Mouse (Mus musculus) MEL (cell line): Measurements from ENCODE around the gene Gm20671. TPM values are rescaled to one million over a fixed set of nuclear protein-coding genes. Genes with fewer than 3 reads are reported as not detected.

Experiments
- DNase-seq: peaks from one replicate; pipeline ENCODE4 v3.0.0; 2011; ENCODE audit warnings: low read depth, low spot score
- H3K27ac ChIP-seq: 2 replicates; pipeline ENCODE4 v1.5.1; 2012; ENCODE audit warnings: low read depth, mild to moderate bottlenecking, control low read depth, low read length, moderate library complexity; ENCODE audit not compliant: control insufficient read depth
- H3K27me3 ChIP-seq, 2 experiments: fragments of 150-350 bp in 1 of 2; sonication (generic) in 1 of 2; 2 replicates each; pipeline ENCODE4 v1.6.1; 2012; ENCODE audit warnings: low read length in 2 of 2, mild to moderate bottlenecking in 2 of 2, improper control_type of control experiment in 1 of 2, moderate library complexity in 1 of 2; ENCODE audit not compliant: insufficient read depth in 2 of 2, control insufficient read depth in 1 of 2
- H3K36me3 ChIP-seq, 2 experiments: 2 replicates each; pipeline ENCODE4 v1.6.1; 2012 to 2014; ENCODE audit warnings: low read length in 2 of 2, improper control_type of control experiment in 1 of 2, inconsistent platforms in 1 of 2, mild to moderate bottlenecking in 1 of 2; ENCODE audit not compliant: insufficient read depth in 2 of 2, control insufficient read depth in 1 of 2
- H3K4me1 ChIP-seq, 2 experiments: fragments of 150-350 bp in 1 of 2; sonication (generic) in 1 of 2; 2 replicates each; pipeline ENCODE4 v1.6.1; 2012; ENCODE audit warnings: low read length in 2 of 2, improper control_type of control experiment in 1 of 2, mild to moderate bottlenecking in 1 of 2; ENCODE audit not compliant: insufficient read depth in 2 of 2, control insufficient read depth in 1 of 2
- H3K4me3 ChIP-seq, 2 experiments: fragments of 150-350 bp in 1 of 2; sonication (generic) in 1 of 2; 2 replicates each; pipeline ENCODE4 v1.5.1; 2012; ENCODE audit warnings: low read depth in 2 of 2, low read length in 2 of 2, mild to moderate bottlenecking in 2 of 2, moderate library complexity in 2 of 2, control low read depth in 1 of 2, improper control_type of control experiment in 1 of 2; ENCODE audit not compliant: control insufficient read depth in 1 of 2, insufficient read depth in 1 of 2
- H3K79me2 ChIP-seq: 2 replicates; pipeline ENCODE4 v1.6.1; 2012; ENCODE audit warnings: mild to moderate bottlenecking, low read length, moderate library complexity; ENCODE audit not compliant: control insufficient read depth, poor library complexity, insufficient read depth
- H3K9ac ChIP-seq: 2 replicates; pipeline ENCODE4 v1.6.1; 2012; ENCODE audit warnings: low read depth, mild to moderate bottlenecking, control low read depth, low read length, moderate library complexity; ENCODE audit not compliant: control insufficient read depth, poor library complexity, severe bottlenecking
- H3K9me3 ChIP-seq: fragments of 150-350 bp; sonication (generic); replicated peaks from 2 replicates; pipeline ENCODE4 v1.6.1; 2012; ENCODE audit warnings: mild to moderate bottlenecking, low read length, improper control_type of control experiment, moderate library complexity; ENCODE audit not compliant: insufficient read depth
- ELF1 ChIP-seq: IDR thresholded peaks from 2 replicates; pipeline ENCODE4 v1.6.1; 2014; ENCODE audit warnings: low read depth, mild to moderate bottlenecking, inconsistent platforms, low read length, improper control_type of control experiment, moderate library complexity
- EP300 ChIP-seq, 2 experiments: IDR thresholded peaks; 2 replicates each; pipeline ENCODE4 v1.6.1; 2011; ENCODE audit warnings: improper control_type of control experiment in 2 of 2, low read length in 2 of 2, low read depth in 1 of 2, mild to moderate bottlenecking in 1 of 2
- ETS1 ChIP-seq: IDR thresholded peaks from 2 replicates; pipeline ENCODE4 v1.6.1; 2012; ENCODE audit warnings: low read depth, mild to moderate bottlenecking, inconsistent platforms, low read length, improper control_type of control experiment, moderate library complexity
- GATA1 ChIP-seq: IDR thresholded peaks from 2 replicates; pipeline ENCODE4 v1.6.1; 2011; ENCODE audit warnings: low read depth, low read length, improper control_type of control experiment
- HCFC1 ChIP-seq: IDR thresholded peaks from 2 replicates; pipeline ENCODE4 v1.6.1; 2012; ENCODE audit warnings: low read depth, mild to moderate bottlenecking, inconsistent platforms, low read length, improper control_type of control experiment, moderate library complexity
- MEF2A ChIP-seq: IDR thresholded peaks from 2 replicates; pipeline ENCODE4 v1.6.1; 2014; ENCODE audit warnings: low read depth, mild to moderate bottlenecking, inconsistent platforms, low read length, improper control_type of control experiment; ENCODE audit not compliant: poor library complexity, insufficient replicate concordance, severe bottlenecking; ENCODE audit errors: extremely low read depth
- MXI1 ChIP-seq: IDR thresholded peaks from 2 replicates; pipeline ENCODE4 v1.6.1; 2011; ENCODE audit warnings: mild to moderate bottlenecking, low read depth, low read length, improper control_type of control experiment
- MYB ChIP-seq: IDR thresholded peaks from 2 replicates; pipeline ENCODE4 v1.6.1; 2011; ENCODE audit warnings: mild to moderate bottlenecking, low read depth, low read length, improper control_type of control experiment
- POLR2AphosphoS2 ChIP-seq: IDR thresholded peaks from 2 replicates; pipeline ENCODE4 v1.6.1; 2011; ENCODE audit warnings: low read length, improper control_type of control experiment
- RCOR1 ChIP-seq: IDR thresholded peaks from 2 replicates; pipeline ENCODE4 v1.6.1; 2012; ENCODE audit warnings: low read depth, mild to moderate bottlenecking, inconsistent platforms, low read length, improper control_type of control experiment
- SIN3A ChIP-seq: IDR thresholded peaks from 2 replicates; pipeline ENCODE4 v1.6.1; 2012; ENCODE audit warnings: low read length, improper control_type of control experiment, inconsistent platforms
- TCF12 ChIP-seq: IDR thresholded peaks from 2 replicates; pipeline ENCODE4 v1.6.1; 2014; ENCODE audit warnings: low read depth, mild to moderate bottlenecking, inconsistent platforms, low read length, improper control_type of control experiment, moderate library complexity
- UBTF ChIP-seq: IDR thresholded peaks from 2 replicates; pipeline ENCODE4 v1.6.1; 2012; ENCODE audit warnings: low read depth, mild to moderate bottlenecking, inconsistent platforms, low read length, improper control_type of control experiment, moderate library complexity, borderline replicate concordance; ENCODE audit not compliant: insufficient read depth
- ZC3H11A ChIP-seq: IDR thresholded peaks from 2 replicates; pipeline ENCODE4 v1.6.1; 2012; ENCODE audit warnings: low read depth, mild to moderate bottlenecking, inconsistent platforms, low read length, improper control_type of control experiment
- ZKSCAN1 ChIP-seq: IDR thresholded peaks from 2 replicates; pipeline ENCODE4 v1.6.1; 2012; ENCODE audit warnings: low read depth, mild to moderate bottlenecking, inconsistent platforms, low read length, improper control_type of control experiment, moderate library complexity
- ZMIZ1 ChIP-seq: IDR thresholded peaks from 2 replicates; pipeline ENCODE4 v1.6.1; 2012; ENCODE audit warnings: low read depth, mild to moderate bottlenecking, inconsistent platforms, low read length, improper control_type of control experiment, moderate library complexity
- polyA plus RNA-seq, 2 experiments: library from polyadenylated mRNA; stranded (reverse) in 1 of 2; unstranded in 1 of 2; fragments of >175 nt in 1 of 2; fragments of >200 nt in 1 of 2; gene quantifications; 2 replicates each; pipeline versions ENCODE4 v1.2.1 to v1.2.4; 2012; ENCODE audit warnings: low replicate concordance in 2 of 2, low read depth in 1 of 2; ENCODE audit not compliant: insufficient read length in 2 of 2, insufficient read depth in 1 of 2, missing spikeins in 1 of 2
- total RNA-seq: library from RNA; depleted of rRNA; stranded (reverse); fragments of 300-350 nt; gene quantifications from 2 replicates; pipeline ENCODE4 v1.2.3, GENCODE M21; 2012

The Gm20671 gene
- total and polyA plus RNA-seq, 3 experiments, result 7.3 TPM; not detected in 2

DNA sequence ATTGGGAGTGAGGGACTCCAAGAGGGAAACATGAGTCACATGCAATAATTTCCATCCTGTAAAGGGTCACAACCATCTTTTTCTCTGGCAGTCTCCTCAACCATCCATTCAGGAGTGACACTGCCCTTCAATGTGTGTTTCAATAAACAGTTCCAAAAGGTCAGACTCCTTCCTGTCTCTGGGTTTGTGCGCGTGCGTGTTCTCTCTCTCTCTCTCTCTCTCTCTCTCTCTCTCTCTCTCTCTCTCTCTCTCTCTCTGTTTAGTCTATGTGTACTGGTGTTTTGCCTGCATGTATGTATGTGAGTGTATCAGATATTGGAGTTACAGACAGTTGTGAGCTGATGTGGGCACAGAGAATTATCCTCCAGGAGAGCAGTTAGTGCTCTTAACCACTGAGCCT is 59.9 kb downstream of the Gm20671 start:
- H3K79me2 ChIP-seq, result no peaks in the 10 kb centered on the region; the same call in 1 of the 2 replicates
- peaks cover 2 to 9% of the 10 kb centered on the region in 2 experiments for H3K4me1 ChIP-seq
- no peaks in the 10 kb centered on the region for H3K9me3 ChIP-seq
- peaks cover 2 to 15% of the 10 kb centered on the region in 2 experiments; a peak in 3 of 4 replicates for H3K36me3 ChIP-seq
- DNase-seq, result no peak
- TF ChIP-seq TCF12, result no peak
- TF ChIP-seq ZMIZ1, result no peak
- no peak for TF ChIP-seq UBTF
- no peak for TF ChIP-seq HCFC1
- TF ChIP-seq ZKSCAN1, result no peak
- TF ChIP-seq POLR2AphosphoS2, result no peak
- H3K27me3 ChIP-seq, result no peaks in the 10 kb centered on the region
- no peak overlapping the region for H3K4me3 ChIP-seq
- no peak overlapping the region for H3K27ac ChIP-seq
- H3K9ac ChIP-seq, result no peak overlapping the region

DNA sequence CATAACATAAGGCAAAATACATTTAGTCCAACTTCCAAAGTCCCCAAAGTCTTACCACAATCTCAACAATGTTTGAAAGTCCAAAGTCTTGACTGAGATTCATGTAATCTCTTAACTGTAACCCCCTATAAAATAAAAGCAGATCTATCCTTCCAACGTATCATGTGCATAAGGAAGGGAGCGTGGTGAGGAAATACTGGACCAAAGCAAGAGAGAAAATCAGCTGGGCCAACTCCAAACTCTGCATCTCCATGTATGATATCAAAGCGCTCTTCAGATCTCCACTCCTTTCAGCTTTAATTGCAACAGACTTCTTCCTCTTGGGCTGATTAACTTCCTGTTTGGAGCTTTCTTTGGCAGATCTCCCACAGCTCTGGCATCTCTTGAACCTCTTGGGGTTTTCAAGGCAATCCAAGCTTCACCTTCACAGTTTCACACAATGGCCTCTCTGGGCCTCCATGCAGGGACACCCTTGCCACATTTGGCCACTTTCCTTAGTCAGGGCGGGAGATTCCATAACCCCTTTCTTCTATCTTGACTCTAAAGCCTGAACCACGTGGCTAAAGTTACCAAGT is 65.3 kb downstream of the Gm20671 start:
- peaks cover 0 to 21% of the 10 kb centered on the region in 2 experiments; a peak in 3 of 4 replicates for H3K36me3 ChIP-seq
- peak; percentile 90 for DNase-seq
- H3K27me3 ChIP-seq, result no peaks in the 10 kb centered on the region
- H3K4me3 ChIP-seq, result no peak overlapping the region
- H3K9ac ChIP-seq, result no peak overlapping the region
- peaks cover 6 to 11% of the 10 kb centered on the region in 2 experiments for H3K4me1 ChIP-seq
- no peaks in the 10 kb centered on the region for H3K9me3 ChIP-seq
- no peak overlapping the region for H3K27ac ChIP-seq
- TF ChIP-seq MYB (no peak), RCOR1 (peak; percentile 98), GATA1 (peak; percentile 62), SIN3A (peak; percentile 27; the same call in 1 of the 2 replicates), MEF2A (no peak), MXI1 (peak; percentile 46; the same call in 1 of the 2 replicates), ZC3H11A (0 out of 2 replicates have a peak, but pooled peaks have one; percentile 5), ETS1 (0 out of 2 replicates have a peak, but pooled peaks have one; percentile 22), EP300 (IDR thresholded peaks at IDR 0.05; ENCODE audit: low read depth in 1 of 2, low read length in 2 of 2) (peak; percentile 63 to 68), ELF1 (peak; percentile 44; the same call in 1 of the 2 replicates)
- H3K79me2 ChIP-seq, result no peaks in the 10 kb centered on the region; the same call in 1 of the 2 replicates
